Mouse (Mus musculus): ENCODE results near the gene Rcbtb1. TPM values are rescaled to one million over a fixed set of nuclear protein-coding genes. Genes with fewer than 3 reads are reported as not detected.

The Rcbtb1 gene
- total RNA-seq (2014; rRNA removed), result 39.0 and 42.0 TPM in 2 replicates
- 19.8 and 25.5 TPM in 2 replicates for polyA plus RNA-seq (2012; rRNA removed)

GRCm38 (mm10) chr14:59200711-59201603 lies at the start of gene Rcbtb1:
Gene Rcbtb1 (plus strand): TSS chr14:59201209.
- Histone ChIP-seq H3K27me3 (ENCODE audit: control insufficient read depth, insufficient read depth, low read length) (no peaks in the 10 kb centered on the region), H3K4me1 (ENCODE audit: control insufficient read depth, insufficient read depth, low read length) (peaks cover 29% of the 10 kb centered on the region), H3K27ac (replicated peaks; ENCODE audit: insufficient read depth, low read depth, low read length) (peak within 1 kb of the TSS; percentile 88), H3K36me3 (ENCODE audit: control insufficient read depth, insufficient read depth, low read length) (no peaks in the 10 kb centered on the region), H3K4me3 (ENCODE audit: insufficient read depth, low read depth, low read length) (peak within 1 kb of the TSS; percentile 88), H3K9ac (ENCODE audit: low read depth, low read length) (peak within 1 kb of the TSS; percentile 92), H3K79me2 (ENCODE audit: control insufficient read depth, insufficient read depth, low read length) (peaks cover 4% of the 10 kb centered on the region; the same call in 1 of the 2 replicates)
- WGBS, result under 1% methylated on average over 96 of the region's 96 CpGs
- peak; percentile 92 for DNase-seq (ENCODE audit: extremely low read depth, low read depth, low spot score)
- TF ChIP-seq POLR2A (IDR thresholded peaks at IDR 0.05; ENCODE audit: extremely low read depth, insufficient read depth, low read length) (peak; percentile 83), CTCF (IDR thresholded peaks at IDR 0.05; ENCODE audit: low read depth, low read length) (peak; percentile 66)

GRCm38 (mm10) chr14:59155589-59155988 lies 45.4 kb upstream of the Rcbtb1 start:
- peak; percentile 80 for DNase-seq (ENCODE audit: extremely low read depth, low read depth, low spot score)

GRCm38 (mm10) chr14:59157016-59157698 lies 43.9 kb upstream of the Rcbtb1 start:
- no peaks in the 10 kb centered on the region for H3K36me3 ChIP-seq (ENCODE audit: control insufficient read depth, insufficient read depth, low read length)
- no peak overlapping the region for H3K9ac ChIP-seq (ENCODE audit: low read depth, low read length)
- no peaks in the 10 kb centered on the region for H3K27me3 ChIP-seq (ENCODE audit: control insufficient read depth, insufficient read depth, low read length)
- no peaks in the 10 kb centered on the region for H3K79me2 ChIP-seq (ENCODE audit: control insufficient read depth, insufficient read depth, low read length)
- WGBS, result 8% methylated on average over 3 of the region's 3 CpGs
- H3K4me1 ChIP-seq (ENCODE audit: control insufficient read depth, insufficient read depth, low read length), result peaks cover 14% of the 10 kb centered on the region
- TF ChIP-seq POLR2A (IDR thresholded peaks at IDR 0.05; ENCODE audit: extremely low read depth, insufficient read depth, low read length) (no peak), CTCF (IDR thresholded peaks at IDR 0.05; ENCODE audit: low read depth, low read length) (no peak)
- DNase-seq (ENCODE audit: extremely low read depth, low read depth, low spot score), result peak; percentile 99
- no peak overlapping the region for H3K4me3 ChIP-seq (ENCODE audit: insufficient read depth, low read depth, low read length)
- peak overlapping the region; percentile 60 for H3K27ac ChIP-seq (replicated peaks; ENCODE audit: insufficient read depth, low read depth, low read length)

More at GRCm38 (mm10) chr14:59155589-59155988, 45.4 kb upstream of the Rcbtb1 start:
- no peak overlapping the region for H3K4me3 ChIP-seq (ENCODE audit: insufficient read depth, low read depth, low read length)
- H3K79me2 ChIP-seq (ENCODE audit: control insufficient read depth, insufficient read depth, low read length), result no peaks in the 10 kb centered on the region
- TF ChIP-seq POLR2A (IDR thresholded peaks at IDR 0.05; ENCODE audit: extremely low read depth, insufficient read depth, low read length) (no peak), CTCF (IDR thresholded peaks at IDR 0.05; ENCODE audit: low read depth, low read length) (peak; percentile 51; the same call in 1 of the 2 replicates)
- no peak overlapping the region for H3K9ac ChIP-seq (ENCODE audit: low read depth, low read length)
- no peaks in the 10 kb centered on the region for H3K36me3 ChIP-seq (ENCODE audit: control insufficient read depth, insufficient read depth, low read length)
- no peaks in the 10 kb centered on the region for H3K27me3 ChIP-seq (ENCODE audit: control insufficient read depth, insufficient read depth, low read length)
- peaks cover 14% of the 10 kb centered on the region for H3K4me1 ChIP-seq (ENCODE audit: control insufficient read depth, insufficient read depth, low read length)
- H3K27ac ChIP-seq (replicated peaks; ENCODE audit: insufficient read depth, low read depth, low read length), result peak overlapping the region; percentile 1; the same call in 1 of the 2 replicates
- 42% methylated on average over 2 of the region's 2 CpGs for WGBS

DNA sequence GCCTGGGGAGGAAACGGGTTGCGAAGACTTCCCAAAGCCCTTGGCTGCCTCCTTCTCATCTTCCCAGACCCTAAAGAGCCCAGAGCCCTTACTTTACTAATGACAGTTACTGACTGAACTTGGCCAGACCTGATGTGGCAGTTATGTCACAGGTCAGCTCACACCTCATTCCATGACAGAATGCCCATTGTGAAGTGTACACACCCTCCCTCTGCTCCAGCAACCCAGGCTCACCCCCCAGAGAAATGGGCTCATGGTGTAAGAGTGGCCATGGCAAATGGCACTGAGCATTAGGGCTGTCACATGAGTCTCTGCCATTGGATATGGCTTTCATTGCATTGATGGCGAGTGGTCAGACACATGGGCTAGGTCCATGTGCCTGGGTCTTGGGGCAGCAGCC lies 22.4 kb upstream of the Rcbtb1 start, which contains the start of gene Gm5142:
Gene Gm5142, minus strand, starts transcription at position 101 of the 400 bp plus-strand sequence.
- H3K9ac ChIP-seq (ENCODE audit: low read depth, low read length), result no peak within 1 kb of the TSS
- no peak for TF ChIP-seq POLR2A (IDR thresholded peaks at IDR 0.05; ENCODE audit: extremely low read depth, insufficient read depth, low read length)
- TF ChIP-seq CTCF (IDR thresholded peaks at IDR 0.05; ENCODE audit: low read depth, low read length), result no peak
- H3K27me3 ChIP-seq (ENCODE audit: control insufficient read depth, insufficient read depth, low read length), result no peaks in the 10 kb centered on the region
- H3K4me1 ChIP-seq (ENCODE audit: control insufficient read depth, insufficient read depth, low read length), result no peaks in the 10 kb centered on the region
- no peak within 1 kb of the TSS for H3K4me3 ChIP-seq (ENCODE audit: insufficient read depth, low read depth, low read length)
- H3K27ac ChIP-seq (replicated peaks; ENCODE audit: insufficient read depth, low read depth, low read length), result no peak within 1 kb of the TSS
- no peaks in the 10 kb centered on the region for H3K79me2 ChIP-seq (ENCODE audit: control insufficient read depth, insufficient read depth, low read length)
- no peak for DNase-seq (ENCODE audit: extremely low read depth, low read depth, low spot score)
- WGBS, result 91% methylated on average over 3 of the region's 3 CpGs
- H3K36me3 ChIP-seq (ENCODE audit: control insufficient read depth, insufficient read depth, low read length), result no peaks in the 10 kb centered on the region

DNA sequence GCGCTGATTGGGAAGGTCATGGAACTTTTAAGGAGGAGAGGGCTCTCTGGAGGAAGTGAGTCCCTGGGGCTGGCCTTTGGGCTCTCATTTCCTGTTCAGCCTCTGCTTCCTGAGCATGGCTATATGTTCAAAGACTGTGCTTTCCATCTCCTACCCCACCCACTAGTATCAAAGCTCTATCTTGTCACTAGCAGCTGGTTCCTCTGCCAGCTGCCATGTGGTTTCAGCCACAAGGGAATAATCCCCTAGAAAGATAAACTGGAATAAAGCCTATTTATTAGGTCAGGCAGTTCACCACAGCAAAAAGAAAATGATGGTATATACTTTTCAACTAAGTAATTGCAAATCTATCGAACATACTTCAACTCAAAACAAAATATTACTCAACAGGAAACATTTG lies 18.3 kb upstream of the Rcbtb1 start:
- Histone ChIP-seq H3K4me1 (ENCODE audit: control insufficient read depth, insufficient read depth, low read length) (peaks cover 6% of the 10 kb centered on the region; the same call in 1 of the 2 replicates), H3K36me3 (ENCODE audit: control insufficient read depth, insufficient read depth, low read length) (no peaks in the 10 kb centered on the region), H3K9ac (ENCODE audit: low read depth, low read length) (no peak overlapping the region), H3K4me3 (ENCODE audit: insufficient read depth, low read depth, low read length) (no peak overlapping the region), H3K79me2 (ENCODE audit: control insufficient read depth, insufficient read depth, low read length) (no peaks in the 10 kb centered on the region; the same call in 1 of the 2 replicates), H3K27me3 (ENCODE audit: control insufficient read depth, insufficient read depth, low read length) (no peaks in the 10 kb centered on the region), H3K27ac (replicated peaks; ENCODE audit: insufficient read depth, low read depth, low read length) (no peak overlapping the region)
- DNase-seq (ENCODE audit: extremely low read depth, low read depth, low spot score), result no peak
- no peak for TF ChIP-seq POLR2A (IDR thresholded peaks at IDR 0.05; ENCODE audit: extremely low read depth, insufficient read depth, low read length)
- TF ChIP-seq CTCF (IDR thresholded peaks at IDR 0.05; ENCODE audit: low read depth, low read length), result no peak
- WGBS, result 83% methylated on average over 2 of the region's 2 CpGs
